Mouse (Mus musculus) granulocyte monocyte progenitor cell, adult 5-6 weeks (primary cell): Measurements from ENCODE around the gene 4931406P16Rik. TPM values are rescaled to one million over a fixed set of nuclear protein-coding genes. Genes with fewer than 3 reads are reported as not detected.
"Not testable (repeated sequence)": the region's sequence is repeated elsewhere in the genome, so short reads cannot be mapped to it uniquely, and the experiment has no call there.

Experiments used
- ATAC-seq: replicated peaks from 2 replicates; pipeline ENCODE4 v1.8.0; 2016; ENCODE audit warnings: mild to moderate bottlenecking, moderate TSS enrichment, inconsistent platforms; ENCODE audit not compliant: poor library complexity, severe bottlenecking
- total RNA-seq, 2 experiments: library from RNA; stranded (forward) in 1 of 2; stranded (reverse) in 1 of 2; fragments of 200-712, 200-1000 nt in 1 of 2; fragments of >200 nt in 1 of 2; fragmentation: Nextera tagmentation in 1 of 2; gene quantifications; 2 replicates each; pipeline ENCODE4 v1.2.3; 2014 to 2017

4931406P16Rik gene
- total RNA-seq, 2 experiments from 2014 or later, result 7.2 to 9.2 TPM

GRCm38 (mm10) chr7:34221594-34222250 lies 91.6 kb downstream of the 4931406P16Rik start:
- peak; percentile 84 for ATAC-seq

GRCm38 (mm10) chr7:34218496-34218895 lies 94.9 kb downstream of the 4931406P16Rik start:
- ATAC-seq, result no peak

DNA sequence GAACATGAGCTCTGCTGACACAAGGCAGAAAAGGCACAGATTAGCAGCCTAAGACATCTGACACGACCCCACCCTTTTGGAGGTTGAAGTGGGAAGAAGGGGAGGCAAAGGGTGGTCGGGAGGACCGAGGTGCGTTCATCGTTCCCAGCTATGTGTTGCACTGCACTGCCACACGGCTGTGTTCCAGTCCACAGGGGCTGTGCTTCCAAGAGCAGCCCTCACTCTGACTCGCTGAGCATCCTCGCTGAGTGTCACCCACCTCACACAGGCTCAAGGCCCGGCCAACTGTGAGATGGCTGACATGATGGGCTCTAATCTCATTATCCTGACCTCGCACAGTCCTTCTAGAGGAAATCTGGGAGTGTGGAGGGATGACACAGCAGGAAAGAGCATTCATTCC lies 96.9 kb downstream of the 4931406P16Rik start:
- no peak for ATAC-seq

DNA sequence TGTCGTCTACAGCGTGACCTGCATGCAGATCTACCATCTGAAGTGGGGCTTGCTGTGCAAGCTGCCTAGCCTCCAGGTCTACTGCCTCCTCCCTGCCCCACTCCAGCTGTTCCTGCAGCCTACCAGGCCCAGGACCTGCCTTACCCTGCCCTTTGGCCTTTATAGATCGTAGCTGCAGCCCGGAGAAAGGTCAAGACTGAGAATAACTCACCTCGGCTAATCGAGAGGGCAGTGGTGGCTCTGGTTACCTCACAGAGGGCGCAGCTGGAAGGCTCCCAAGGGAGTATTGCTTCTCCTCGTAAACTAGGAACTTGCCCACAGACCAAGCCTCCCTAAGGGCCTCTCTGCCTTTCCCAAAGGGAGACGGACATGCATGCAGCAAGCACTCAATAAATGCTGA lies 97.9 kb downstream of the 4931406P16Rik start:
- ATAC-seq, result no peak

DNA sequence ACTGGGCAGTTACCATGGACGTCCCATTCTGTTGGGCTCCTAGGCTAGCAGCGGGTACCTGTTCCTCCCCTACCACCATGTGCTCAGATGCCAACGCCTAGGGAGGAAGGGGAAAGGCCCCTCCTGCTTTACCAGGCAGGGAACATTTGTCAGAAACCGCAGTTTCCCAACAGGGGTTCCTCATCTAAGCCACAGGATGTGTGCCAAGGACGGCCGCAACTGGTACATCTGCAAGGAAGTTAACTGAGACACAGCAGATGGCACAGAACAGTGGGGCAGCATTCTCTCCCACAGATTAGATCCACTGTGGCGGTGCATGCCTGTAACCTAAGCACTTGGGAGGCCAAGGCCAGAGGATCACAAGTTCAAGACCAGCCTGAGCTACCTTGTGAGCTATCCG lies 98.7 kb downstream of the 4931406P16Rik start:
- peak; percentile 91 for ATAC-seq

GRCm38 (mm10) chr7:34213281-34213680 lies 100.1 kb downstream of the 4931406P16Rik start:
- no peak for ATAC-seq

GRCm38 (mm10) chr7:34208027-34208745 lies 105.2 kb downstream of the 4931406P16Rik start:
- ATAC-seq, result peak; percentile 27; the same call in 1 of the 2 replicates

DNA sequence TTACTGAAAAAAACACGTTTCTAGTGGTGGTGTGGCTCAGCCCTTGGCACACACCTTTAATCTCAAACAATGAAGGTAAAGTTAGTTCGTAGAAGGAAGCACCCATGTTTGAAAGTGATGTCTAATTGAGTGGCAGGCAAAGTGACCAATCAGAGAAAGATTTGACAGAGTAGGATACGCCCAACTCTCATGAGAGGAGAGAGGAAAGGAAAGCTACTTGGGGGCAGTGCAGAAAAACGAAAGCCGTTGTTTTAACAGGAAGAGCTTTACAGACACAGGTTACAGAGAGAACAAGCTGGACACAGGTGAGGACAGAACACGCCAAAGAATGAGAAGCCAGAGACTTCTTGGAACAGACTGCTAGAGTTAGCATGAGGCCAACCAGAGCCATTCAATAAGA lies 107.0 kb downstream of the 4931406P16Rik start:
- ATAC-seq, result no peak

- not testable (repeated sequence) for ATAC-seq
Observed at GRCm38 (mm10) chr7:34202147-34202546, 111.2 kb downstream of the 4931406P16Rik start.

- ATAC-seq, result no peak
Observed at GRCm38 (mm10) chr7:34200829-34201228, 112.5 kb downstream of the 4931406P16Rik start.

DNA sequence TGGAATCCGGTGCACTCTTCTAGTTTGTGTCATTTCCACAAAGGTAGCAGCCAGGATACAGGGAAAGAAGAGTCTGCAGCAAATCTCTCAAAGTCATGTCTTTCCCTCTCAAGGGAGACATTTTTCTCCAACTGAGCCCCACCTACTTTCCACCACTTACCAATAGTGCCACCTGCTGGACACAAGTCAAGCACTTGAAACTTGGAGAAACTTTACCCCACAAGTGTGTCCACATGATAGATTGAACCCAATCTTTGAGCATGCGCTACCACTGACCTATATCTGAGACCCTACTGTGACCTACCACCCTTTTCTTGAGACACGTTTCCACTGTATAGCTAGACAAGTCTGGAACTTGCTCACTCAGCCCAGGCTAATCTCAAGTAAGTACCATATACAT lies 115.0 kb downstream of the 4931406P16Rik start:
- peak; percentile 62 for ATAC-seq

GRCm38 (mm10) chr7:34196132-34197128 lies 116.9 kb downstream of the 4931406P16Rik start, which contains the start of gene Pdcd2l:
Gene Pdcd2l, minus strand, starts transcription at chr7:34196661.
- peak; percentile 75 for ATAC-seq

- no peak for ATAC-seq
Observed at GRCm38 (mm10) chr7:34195632-34196031, 117.7 kb downstream of the 4931406P16Rik start.

- ATAC-seq, result peak; percentile 70
Observed at GRCm38 (mm10) chr7:34192825-34193224, 120.5 kb downstream of the 4931406P16Rik start.

DNA sequence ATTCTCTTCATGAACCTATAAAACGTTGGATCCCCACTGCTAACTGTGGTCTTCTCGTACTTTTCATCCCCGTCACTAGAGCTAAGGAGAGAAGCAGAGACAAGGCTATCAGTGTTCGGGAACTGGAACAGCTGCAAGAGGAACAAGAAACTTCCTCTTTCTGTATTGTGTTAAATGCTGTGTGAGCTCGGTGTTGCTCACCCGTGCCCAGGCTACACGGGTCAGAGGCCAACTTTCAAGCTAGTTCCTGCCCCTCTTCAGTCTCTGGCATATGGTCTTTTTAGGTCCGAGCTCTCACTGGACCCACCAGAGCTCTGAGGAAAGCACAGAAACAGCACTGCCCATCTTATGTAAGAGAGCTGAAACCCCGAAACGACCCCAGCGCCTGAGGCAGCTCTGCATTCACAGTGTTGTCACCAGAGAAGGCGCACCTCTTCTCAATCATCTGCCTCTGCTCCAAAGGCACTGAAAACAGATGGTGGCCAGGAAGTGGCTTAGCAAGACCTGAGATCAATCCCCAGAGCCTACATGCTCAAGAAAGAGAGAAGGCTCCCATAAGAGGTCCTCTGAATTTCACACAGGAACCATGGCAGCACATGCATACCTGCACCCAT lies 123.9 kb downstream of the 4931406P16Rik start:
- ATAC-seq, result peak; percentile 88

Other genes starting within 250 kb of the 4931406P16Rik start
- not detected in 2 replicates for gene Scgb1b30, start 218.1 kb downstream of the 4931406P16Rik start, total RNA-seq (2014; fragmentation: Nextera tagmentation)
- gene Scgb1b30, start 218.1 kb downstream of the 4931406P16Rik start, total RNA-seq (2017), result not detected in 2 replicates
- gene Wtip, start 180.3 kb downstream of the 4931406P16Rik start, total RNA-seq (2014; fragmentation: Nextera tagmentation), result not detected in 2 replicates
- 0.09 and 0.26 TPM in 2 replicates for gene Wtip, start 180.3 kb downstream of the 4931406P16Rik start, total RNA-seq (2017)
- gene Uba2, start 144.0 kb downstream of the 4931406P16Rik start, total RNA-seq (2014; fragmentation: Nextera tagmentation), result 150 and 160 TPM in 2 replicates
- gene Uba2, start 144.0 kb downstream of the 4931406P16Rik start, total RNA-seq (2017), result 207 and 213 TPM in 2 replicates
- 32.8 and 40.4 TPM in 2 replicates for gene Pdcd2l, start 116.9 kb downstream of the 4931406P16Rik start, total RNA-seq (2014; fragmentation: Nextera tagmentation)
- gene Pdcd2l, start 116.9 kb downstream of the 4931406P16Rik start, total RNA-seq (2017), result 18.3 and 39.8 TPM in 2 replicates
- gene Gpi1, start 83.2 kb downstream of the 4931406P16Rik start, total RNA-seq (2014; fragmentation: Nextera tagmentation), result 653 and 773 TPM in 2 replicates
- 606 and 815 TPM in 2 replicates for gene Gpi1, start 83.2 kb downstream of the 4931406P16Rik start, total RNA-seq (2017)
- gene Gm6096, start 62.5 kb downstream of the 4931406P16Rik start, total RNA-seq (2014; fragmentation: Nextera tagmentation), result not detected in 2 replicates
- gene Gm6096, start 62.5 kb downstream of the 4931406P16Rik start, total RNA-seq (2017), result not detected in 2 replicates
- gene Lsm14a, start 79.8 kb upstream of the 4931406P16Rik start, total RNA-seq (2014; fragmentation: Nextera tagmentation), result 77.6 and 92.1 TPM in 2 replicates
- 53.5 and 64.4 TPM in 2 replicates for gene Lsm14a, start 79.8 kb upstream of the 4931406P16Rik start, total RNA-seq (2017)